Mouse (Mus musculus) hematopoietic stem cell, adult 5-6 weeks (primary cell): Measurements from ENCODE around the gene Tstd3. TPM values are rescaled to one million over a fixed set of nuclear protein-coding genes. Genes with fewer than 3 reads are reported as not detected.

Experiments
- ATAC-seq, 2 experiments: fragments of 125-278 bp in 1 of 2; replicated peaks in 1 of 2; 2 replicates each; pipeline ENCODE4 v1.8.0; 2016 to 2017; ENCODE audit warnings: inconsistent platforms in 2 of 2, mild to moderate bottlenecking in 2 of 2, moderate number of reproducible peaks in 2 of 2, low read depth in 1 of 2, moderate TSS enrichment in 1 of 2; ENCODE audit not compliant: low FRiP score in 2 of 2, poor library complexity in 2 of 2, severe bottlenecking in 2 of 2, insufficient read depth in 1 of 2, low TSS enrichment in 1 of 2
- total RNA-seq: library from RNA; stranded (forward); fragments of 172-1452, 232-1000 nt; gene quantifications from 2 replicates; pipeline ENCODE4 v1.2.3, GENCODE M21; 2017

Gene Tstd3
- 3.9 and 4.7 TPM in 2 replicates for total RNA-seq

- ATAC-seq = peak; percentile 100
Measured at GRCm38 (mm10) chr4:21766863-21767304, at the start of gene Tstd3, which contains the start of gene Usp45. Tstd3 (minus strand) TSS chr4:21767212. Usp45 (plus strand) TSS chr4:21767156.

- peak; percentile 83 to 91 for ATAC-seq
Measured at GRCm38 (mm10) chr4:21814029-21814428, 47.0 kb upstream of the Tstd3 start.

- no peak for ATAC-seq
Measured at GRCm38 (mm10) chr4:21812635-21813034, 45.6 kb upstream of the Tstd3 start.

GRCm38 (mm10) chr4:21810608-21811007 is 43.6 kb upstream of the Tstd3 start:
- no peak for ATAC-seq

GRCm38 (mm10) chr4:21807204-21807603 is 40.2 kb upstream of the Tstd3 start:
- ATAC-seq = no peak

- ATAC-seq = no peak
Measured at GRCm38 (mm10) chr4:21801620-21802019, 34.6 kb upstream of the Tstd3 start.

- no peak for ATAC-seq
Measured at GRCm38 (mm10) chr4:21801013-21801412, 34.0 kb upstream of the Tstd3 start.

GRCm38 (mm10) chr4:21793631-21794030 is 26.6 kb upstream of the Tstd3 start:
- no peak for ATAC-seq

GRCm38 (mm10) chr4:21789836-21790235 is 22.8 kb upstream of the Tstd3 start:
- ATAC-seq = no peak

- ATAC-seq = no peak
Measured at GRCm38 (mm10) chr4:21788903-21789302, 21.9 kb upstream of the Tstd3 start.

GRCm38 (mm10) chr4:21786268-21786667 is 19.3 kb upstream of the Tstd3 start:
- ATAC-seq = no peak

GRCm38 (mm10) chr4:21780816-21781726 is 14.1 kb upstream of the Tstd3 start:
- ATAC-seq = no peak

- peak in 1 of 2 experiments; percentile 20; a peak in 1 of 4 replicates for ATAC-seq
Measured at GRCm38 (mm10) chr4:21776946-21777265, 9.9 kb upstream of the Tstd3 start.

- peak; percentile 96 for ATAC-seq
Measured at GRCm38 (mm10) chr4:21776091-21776945, 9.3 kb upstream of the Tstd3 start.

GRCm38 (mm10) chr4:21772306-21772705 is 5.3 kb upstream of the Tstd3 start:
- ATAC-seq = no peak

GRCm38 (mm10) chr4:21771064-21771463 is 4.1 kb upstream of the Tstd3 start:
- no peak for ATAC-seq

GRCm38 (mm10) chr4:21766171-21766862 is 695 bp downstream of the Tstd3 start:
- peak in 1 of 2 experiments; percentile 43; a peak in 2 of 4 replicates for ATAC-seq
